Mouse (Mus musculus) urinary bladder, adult 2 months (tissue): ENCODE data around the gene Wdr19. TPM values are rescaled to one million over a fixed set of nuclear protein-coding genes. Genes with fewer than 3 reads are reported as not detected.
"Not testable (repeated sequence)": the region's sequence is repeated elsewhere in the genome, so short reads cannot be mapped to it uniquely, and the experiment has no call there.

Experiments used
- DNase-seq: peaks from one replicate; pipeline ENCODE4 v3.0.0; 2022; ENCODE audit warnings: low spot score
- polyA plus RNA-seq: library from polyadenylated mRNA; depleted of rRNA; stranded (reverse); fragments of >200 nt; gene quantifications from 2 replicates; pipeline ENCODE4 v1.2.3, GENCODE M21; 2012; rRNA removed

Wdr19 gene
- polyA plus RNA-seq, 1 experiment, result 9.9 TPM

DNA sequence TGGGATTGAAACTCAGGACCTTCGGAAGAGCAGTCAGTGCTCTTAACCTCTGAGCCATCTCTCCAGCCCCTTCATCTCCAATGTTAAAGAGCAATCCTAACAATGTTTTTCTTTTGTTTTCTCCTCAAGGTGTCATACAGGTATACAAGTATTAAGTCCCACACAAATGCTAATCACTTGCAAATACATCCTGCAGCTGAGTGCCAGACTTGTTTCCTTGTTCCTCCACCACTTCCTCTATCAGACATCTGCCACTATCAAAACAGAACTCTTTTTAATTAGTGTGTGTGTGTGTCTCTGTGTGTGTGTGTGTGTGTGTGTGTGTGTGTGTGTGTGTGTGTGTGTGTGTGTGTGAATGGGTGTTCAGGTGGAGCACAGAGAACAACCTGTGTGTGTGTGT, 100.1 kb downstream of the Wdr19 start:
- not testable (repeated sequence) for DNase-seq

DNA sequence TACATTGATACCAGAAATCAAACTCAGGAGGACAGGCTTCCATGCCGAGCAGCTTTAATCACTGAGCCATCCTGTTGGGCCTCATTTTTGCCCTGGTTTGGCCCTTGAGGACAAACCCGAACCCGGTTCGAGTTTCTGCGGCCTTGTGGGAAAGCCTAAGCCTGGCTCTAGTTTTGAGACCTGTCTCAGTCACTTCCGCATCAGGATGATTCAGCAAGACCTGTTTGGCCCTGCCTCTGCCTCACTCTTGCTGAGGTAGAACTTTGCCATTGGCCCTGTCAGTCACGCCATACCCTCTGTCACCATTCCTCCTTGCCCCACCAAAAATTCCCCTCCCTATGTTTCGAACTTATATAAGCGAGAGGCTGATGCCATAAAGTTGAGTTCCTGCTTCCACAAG, 100.6 kb downstream of the Wdr19 start:
- no peak for DNase-seq

DNA sequence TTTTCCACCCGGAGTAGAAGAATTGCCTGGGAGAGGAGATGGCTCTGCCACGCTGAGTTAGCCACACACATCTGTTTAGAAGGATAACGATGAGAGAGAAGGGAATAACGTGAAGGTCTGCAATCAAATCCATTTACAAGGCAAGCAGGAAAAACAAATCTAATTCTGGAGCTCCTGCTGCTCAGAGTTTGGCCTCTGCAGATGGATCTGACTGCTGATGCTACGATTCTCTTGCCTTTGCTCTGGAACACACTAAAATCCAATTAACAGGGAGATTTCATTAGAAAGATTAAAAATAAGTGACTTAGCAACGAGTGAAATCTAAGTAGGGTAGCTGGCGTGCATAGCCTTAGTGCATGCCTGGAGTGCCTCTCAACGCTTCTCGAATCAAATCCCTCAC, 106.0 kb downstream of the Wdr19 start:
- no peak for DNase-seq

GRCm38 (mm10) chr5:65308208-65308607, 108.7 kb downstream of the Wdr19 start:
- no peak for DNase-seq

- DNase-seq, result no peak
Measured at GRCm38 (mm10) chr5:65308866-65309265, 109.4 kb downstream of the Wdr19 start.

Other genes with a start within 250 kb of the Wdr19 start
- gene Tlr6, start 239.6 kb upstream of the Wdr19 start, polyA plus RNA-seq, result 1.7 and 1.8 TPM in 2 replicates
- 73.8 and 75.7 TPM in 2 replicates for gene Fam114a1, start 229.6 kb upstream of the Wdr19 start, polyA plus RNA-seq
- gene Tmem156, start 107.6 kb upstream of the Wdr19 start, polyA plus RNA-seq, result 0.56 and 0.81 TPM in 2 replicates
- 40.9 and 41.7 TPM in 2 replicates for gene Klhl5, start 92.2 kb upstream of the Wdr19 start, polyA plus RNA-seq
- gene Rfc1, start 136.0 kb downstream of the Wdr19 start, polyA plus RNA-seq, result 21.7 and 24.1 TPM in 2 replicates
- gene Klb, start 148.6 kb downstream of the Wdr19 start, polyA plus RNA-seq, result 0.25 and 0.40 TPM in 2 replicates
- 1,417 and 1,614 TPM in 2 replicates for gene Rpl9, start 191.7 kb downstream of the Wdr19 start, polyA plus RNA-seq
- gene Lias, start 191.8 kb downstream of the Wdr19 start, polyA plus RNA-seq, result 38.6 and 41.1 TPM in 2 replicates
- gene Ugdh, start 236.3 kb downstream of the Wdr19 start, polyA plus RNA-seq, result 232 and 283 TPM in 2 replicates